Mouse (Mus musculus): ENCODE measurements around the gene Sap18.
"Not testable (repeated sequence)": the region's sequence is repeated elsewhere in the genome, so short reads cannot be mapped to it uniquely, and the experiment has no call there.

The Sap18 gene

GRCm38 (mm10) chr14:57825788-57826751 lies 28.1 kb downstream of the Sap18 start, which contains the start of the genes Ska3 and Mrpl57:
Gene Ska3, minus strand, starts transcription at chr14:57826185.
Gene Mrpl57, plus strand, starts transcription at chr14:57826234.
- peak; percentile 92 for DNase-seq (ENCODE audit: low read depth)

DNA sequence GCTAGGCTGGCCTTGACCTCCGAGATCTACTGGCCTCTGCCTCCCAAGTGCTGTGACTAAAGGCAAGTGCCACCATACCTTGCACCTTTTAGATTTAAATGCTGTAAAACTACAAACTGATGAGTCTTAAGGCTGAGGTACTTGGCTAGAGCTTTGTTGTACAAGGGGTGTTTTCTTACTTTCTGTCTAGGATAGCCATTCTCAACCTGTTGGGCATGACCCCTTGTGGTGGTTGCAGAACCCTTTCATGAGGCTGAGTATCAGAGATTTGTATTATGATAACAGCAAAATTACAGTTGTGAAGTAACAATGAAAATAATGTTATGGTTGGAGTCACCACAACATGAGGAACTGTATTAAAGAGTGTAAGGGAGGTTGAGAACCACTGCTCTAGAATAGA lies 29.3 kb downstream of the Sap18 start:
- DNase-seq (ENCODE audit: low read depth), result no peak

DNA sequence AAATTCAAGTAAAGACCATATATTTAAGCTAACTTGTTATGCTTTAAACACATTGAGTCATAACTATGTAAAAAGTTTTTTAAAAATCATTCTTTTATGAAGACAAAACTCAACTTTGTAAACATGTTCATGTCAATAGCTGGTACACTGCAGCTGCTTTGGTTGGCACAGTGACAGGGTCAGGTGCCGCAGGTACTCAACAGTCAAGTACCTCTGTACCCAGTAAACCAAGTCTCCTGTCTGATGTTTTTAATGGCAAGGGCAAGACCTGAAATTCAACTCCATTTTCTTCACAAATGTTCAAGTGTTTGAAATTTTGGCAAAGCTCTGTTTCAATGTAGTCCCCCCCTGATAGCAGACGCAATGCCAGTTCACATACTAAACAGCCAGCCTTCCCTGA lies 35.5 kb downstream of the Sap18 start:
- no peak for DNase-seq (ENCODE audit: low read depth)

DNA sequence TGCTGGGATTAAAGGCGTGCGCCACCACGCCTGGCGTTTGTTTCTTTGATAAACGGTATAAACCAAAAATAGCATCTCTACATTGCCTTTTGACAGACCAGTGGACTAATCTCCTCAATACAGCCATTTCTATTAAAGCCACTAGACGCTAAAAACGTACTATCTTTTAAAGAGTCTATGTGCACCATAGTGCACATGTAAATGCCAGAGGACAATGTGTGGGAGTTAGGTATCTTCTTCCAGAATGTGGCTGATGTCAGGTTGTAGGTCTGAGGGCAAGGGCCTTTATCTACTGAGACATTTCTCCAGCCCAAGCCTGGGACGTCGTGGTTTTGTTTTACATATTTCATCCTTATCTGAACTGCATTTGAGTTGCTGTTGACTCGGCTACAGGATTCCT lies 37.2 kb downstream of the Sap18 start:
- DNase-seq (ENCODE audit: low read depth), result peak; percentile 68

DNA sequence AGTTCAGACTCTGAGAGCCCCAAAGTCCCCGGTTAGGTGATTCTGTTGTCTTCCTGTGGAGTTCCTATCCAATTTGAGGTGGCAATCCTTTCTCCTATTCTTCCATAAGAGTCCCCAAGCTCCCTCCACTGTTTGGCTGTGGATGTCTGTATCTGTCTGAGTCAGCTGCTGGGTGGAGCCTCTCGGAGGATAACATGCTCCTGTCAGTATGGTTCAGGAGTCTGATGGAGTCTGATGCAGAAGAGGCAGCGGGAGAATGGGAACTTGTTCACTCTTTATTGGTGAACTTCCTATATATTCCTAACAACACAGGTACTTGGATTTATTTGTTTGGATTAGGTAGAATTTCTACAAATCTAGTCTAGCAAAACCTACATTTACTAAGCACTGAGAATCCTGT lies 46.6 kb downstream of the Sap18 start:
- DNase-seq (ENCODE audit: low read depth), result no peak

GRCm38 (mm10) chr14:57848061-57848460 lies 50.1 kb downstream of the Sap18 start:
- not testable (repeated sequence) for DNase-seq (ENCODE audit: low read depth)

GRCm38 (mm10) chr14:57848646-57849045 lies 50.7 kb downstream of the Sap18 start:
- no peak for DNase-seq (ENCODE audit: low read depth)

- DNase-seq (ENCODE audit: low read depth), result no peak
Observed at GRCm38 (mm10) chr14:57850330-57850729, 52.4 kb downstream of the Sap18 start.

DNA sequence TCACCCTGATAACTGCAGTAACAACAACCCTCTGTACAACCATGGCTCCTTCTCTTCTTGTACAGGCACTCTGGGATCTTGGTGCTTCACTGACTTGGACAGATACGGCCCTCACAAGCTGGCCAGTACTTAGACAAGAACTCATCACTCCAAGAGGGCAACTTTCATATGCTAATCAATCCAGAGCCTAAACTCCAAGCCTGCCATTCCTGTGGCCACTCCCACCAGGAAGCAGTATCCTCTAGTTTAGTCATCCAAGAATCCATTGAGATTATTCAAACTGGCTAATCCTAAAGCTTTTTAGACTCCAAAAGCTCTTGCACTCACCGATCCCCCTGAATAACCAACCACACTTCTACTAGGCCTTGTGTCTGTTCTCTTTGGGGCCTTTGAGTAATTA lies 55.0 kb downstream of the Sap18 start:
- no peak for DNase-seq (ENCODE audit: low read depth)

DNA sequence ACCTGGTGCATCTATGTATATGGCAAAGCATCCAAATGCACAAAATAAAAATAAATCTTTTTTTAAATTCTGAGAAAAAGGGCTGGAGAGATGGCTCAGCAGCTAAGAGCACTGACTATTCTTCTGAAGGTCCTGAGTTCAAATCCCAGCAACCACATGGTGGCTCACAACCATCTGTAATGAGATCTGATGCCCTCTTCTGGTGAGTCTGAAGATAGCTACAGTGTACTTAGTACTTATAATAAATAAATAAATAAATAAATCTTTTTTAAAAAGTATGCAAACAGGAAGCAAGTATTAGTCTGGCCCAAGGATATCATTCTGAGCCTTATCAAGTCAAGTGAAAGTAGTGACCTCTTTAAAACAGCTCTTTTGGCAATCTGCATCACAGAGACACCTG lies 58.1 kb downstream of the Sap18 start:
- DNase-seq (ENCODE audit: low read depth), result not testable (repeated sequence)

Measured in c-Kit-positive CD71-positive TER-119-negative erythroid progenitor cells, embryonic 14.5 days (primary cell).